Mouse (Mus musculus) embryonic fibroblast, embryonic 13.5 days (primary cell): ENCODE data around the gene Tubb2b.

Source experiments
- CTCF ChIP-seq: IDR thresholded peaks from 2 replicates; pipeline ENCODE4 v1.5.1; 2011; ENCODE audit warnings: mild to moderate bottlenecking, control low read depth, low read length, moderate library complexity, borderline replicate concordance; ENCODE audit not compliant: insufficient read depth
- POLR2A ChIP-seq: IDR thresholded peaks from 2 replicates; pipeline ENCODE4 v1.6.1; 2011; ENCODE audit warnings: low read depth, mild to moderate bottlenecking, control low read depth, low read length, moderate library complexity

DNA sequence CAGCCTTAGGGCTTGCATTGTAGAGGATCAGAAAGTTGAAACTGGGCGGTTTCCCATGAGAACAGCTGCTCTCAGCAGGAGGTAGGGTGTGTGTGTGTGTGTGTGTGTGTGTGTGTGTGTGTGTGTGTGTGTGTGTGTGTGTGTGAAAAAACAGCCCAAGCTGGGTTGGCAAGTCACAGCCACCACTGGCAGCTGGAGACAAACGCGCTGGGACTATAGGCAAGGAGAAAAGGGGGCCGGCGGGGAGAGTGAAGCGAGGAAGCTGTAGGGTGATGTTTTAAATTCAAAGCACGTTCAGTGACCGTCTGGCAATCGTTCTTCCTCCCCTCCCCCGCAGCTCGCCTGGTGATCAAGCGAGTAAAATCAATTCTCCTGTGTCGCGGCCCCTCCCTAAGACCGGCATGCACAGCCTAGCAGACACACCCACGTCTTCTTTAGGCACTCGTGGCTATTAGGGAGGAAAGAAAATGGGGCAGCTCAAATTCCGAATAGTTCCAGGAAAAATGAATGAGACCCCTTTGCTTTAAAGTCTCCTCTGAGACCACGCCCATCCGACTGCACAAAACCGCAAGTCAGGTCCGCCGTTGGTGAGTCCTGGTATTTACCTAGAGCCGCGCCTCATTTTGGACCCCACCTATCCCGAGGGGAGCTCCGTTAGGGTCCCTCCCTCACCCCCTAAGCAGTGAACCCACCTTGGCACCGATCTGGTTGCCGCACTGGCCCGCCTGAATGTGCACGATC lies 611 bp downstream of the Tubb2b start:
- no peak for TF ChIP-seq CTCF
- TF ChIP-seq POLR2A: no peak
